Mouse (Mus musculus) layer of hippocampus, postnatal 14 days (tissue): Measurements from ENCODE around the gene Ccdc22. TPM values are rescaled to one million over a fixed set of nuclear protein-coding genes. Genes with fewer than 3 reads are reported as not detected.

Experiments
- DNase-seq, 2 experiments: peaks; one replicate each; pipeline ENCODE4 v3.0.0; 2021 to 2022; ENCODE audit warnings: low spot score in 2 of 2, mixed read lengths in 1 of 2
- long read RNA-seq, 2 experiments: library from polyadenylated mRNA; stranded (forward); transcript quantifications; one replicate each; pipeline ENCODE4 v2.0.0; 2021
- total RNA-seq, 2 experiments: library from RNA; stranded (reverse); gene quantifications; 2 replicates each; pipeline ENCODE4 v1.2.3; 2021

Gene Ccdc22
- 10 to 100 TPM; 22.6 to 24.5 TPM for total RNA-seq
- long read RNA-seq, experiment 1, transcript Ccdc22-201 (17 exons, 2,353 nt) = major isoform, 25 of 25 reads
- long read RNA-seq, experiment 1, partial matches to known transcripts = 0 of 25 reads
- long read RNA-seq, experiment 1, other reads (novel, unspliced or antisense) = 0 of 25 reads
- long read RNA-seq, experiment 2, transcript Ccdc22-201 (17 exons, 2,353 nt) = major isoform, 36 of 41 reads
- long read RNA-seq, experiment 2, partial matches to known transcripts = 1 of 41 reads
- long read RNA-seq, experiment 2, other reads (novel, unspliced or antisense) = 4 of 41 reads

DNA sequence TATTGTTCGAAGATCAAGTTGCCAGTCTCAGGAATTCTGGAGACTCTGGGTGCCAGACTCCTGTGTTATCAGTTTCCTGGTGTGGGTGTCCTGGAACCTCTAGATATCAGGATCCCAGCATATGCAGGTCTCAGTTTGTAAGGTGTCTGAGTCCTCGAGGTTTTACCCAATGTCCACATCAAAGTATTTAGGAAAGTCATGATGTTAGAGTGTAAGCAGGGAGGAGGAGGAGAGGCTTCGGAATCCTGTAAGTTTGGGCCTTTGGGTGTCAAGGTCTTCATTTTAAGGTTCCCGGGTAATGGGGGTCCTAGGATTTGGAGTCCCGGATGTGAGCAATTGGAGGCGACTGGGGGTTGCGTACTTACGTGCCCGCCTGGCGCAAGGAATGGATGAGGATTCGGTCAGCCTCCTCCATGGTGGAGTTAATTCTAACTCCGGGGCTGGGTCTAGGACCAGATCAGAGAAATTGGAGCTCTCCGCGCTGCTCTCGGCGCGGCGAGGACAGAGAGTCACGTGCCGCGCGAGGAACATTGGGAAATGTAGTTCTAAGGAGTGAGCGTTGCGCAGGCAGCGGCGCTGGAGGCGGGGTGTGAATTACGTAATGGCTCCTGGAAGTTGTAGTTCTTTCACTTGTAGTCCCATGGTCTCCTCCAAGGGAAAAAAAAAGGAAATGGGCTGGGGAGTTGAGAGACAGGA lies at the start of gene Ccdc22:
Gene Ccdc22, minus strand, starts transcription at position 639 of the 696 bp plus-strand sequence.
- DNase-seq = peak; percentile 73 to 79

GRCm38 (mm10) chrX:7648671-7649304 lies 43.5 kb upstream of the Ccdc22 start:
- peak; percentile 66 to 78 for DNase-seq

- peak; percentile 53 to 67 for DNase-seq
These were observed 40.0 kb upstream of the Ccdc22 start for GRCm38 (mm10) chrX:7645349-7645748.

GRCm38 (mm10) chrX:7640785-7641184 lies 35.5 kb upstream of the Ccdc22 start:
- DNase-seq = no peak

- DNase-seq = peak in 1 of 2 experiments; percentile 44
These were observed 34.4 kb upstream of the Ccdc22 start for GRCm38 (mm10) chrX:7639536-7640325.

DNA sequence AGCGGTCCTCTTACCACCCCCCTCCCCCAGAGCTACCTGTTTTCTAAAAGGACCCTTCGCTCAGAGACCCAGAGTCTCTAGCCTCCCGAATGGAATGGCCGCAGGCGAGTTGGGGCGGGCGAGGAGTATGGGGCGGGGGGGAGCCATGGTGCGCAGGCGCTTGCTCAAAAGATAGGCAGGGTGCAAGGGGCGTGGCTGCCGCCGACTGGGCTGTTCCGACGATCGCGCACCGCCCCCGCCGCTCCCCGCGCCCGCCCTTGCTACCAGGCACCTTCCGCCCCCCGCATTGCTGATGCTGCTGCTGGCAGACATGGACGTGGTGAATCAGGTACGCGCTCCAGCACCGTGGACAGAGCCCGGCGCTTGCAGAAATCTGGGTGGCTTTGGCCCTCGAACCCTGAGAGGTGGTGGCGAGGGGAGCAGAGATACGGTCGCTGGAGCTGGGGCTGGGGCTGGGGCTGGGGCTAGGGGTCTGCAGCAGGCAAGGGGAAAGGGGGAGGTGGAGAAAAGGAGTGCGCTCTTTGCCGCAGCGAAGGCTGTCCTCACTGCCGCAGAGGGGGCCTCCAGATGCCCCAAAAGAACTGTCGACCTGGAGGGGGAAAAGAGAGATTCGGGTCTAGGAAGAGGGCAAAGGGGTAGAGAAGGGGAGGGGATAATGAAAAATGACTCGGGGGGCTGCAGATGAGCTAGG lies 33.2 kb upstream of the Ccdc22 start, which contains the start of gene Syp:
Gene Syp, plus strand, starts transcription at position 71 of the 691 bp plus-strand sequence.
- peak; percentile 81 to 87 for DNase-seq

- DNase-seq = no peak
These were observed 29.8 kb upstream of the Ccdc22 start for GRCm38 (mm10) chrX:7635101-7635500.

DNA sequence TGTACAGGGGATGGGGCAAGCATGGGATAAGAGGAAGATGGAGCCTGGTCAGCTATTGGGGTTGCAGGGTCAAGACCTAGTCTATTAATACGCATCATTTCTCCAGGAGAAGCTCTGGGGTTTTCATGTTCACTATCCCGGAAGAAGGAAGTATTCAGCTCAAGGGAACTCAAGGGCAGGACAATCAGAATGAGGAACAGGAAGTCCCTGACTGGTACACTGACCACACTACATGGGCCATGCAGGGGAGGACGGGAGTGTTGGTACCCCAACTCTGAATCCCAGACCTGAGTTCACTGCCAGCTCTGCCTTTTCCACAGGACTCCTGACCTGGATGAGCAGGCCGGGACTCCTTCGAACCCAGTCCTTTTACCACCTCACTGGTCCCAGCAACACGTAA lies 27.2 kb upstream of the Ccdc22 start:
- DNase-seq = no peak

GRCm38 (mm10) chrX:7617889-7618551 lies 12.7 kb upstream of the Ccdc22 start:
- DNase-seq = no peak

DNA sequence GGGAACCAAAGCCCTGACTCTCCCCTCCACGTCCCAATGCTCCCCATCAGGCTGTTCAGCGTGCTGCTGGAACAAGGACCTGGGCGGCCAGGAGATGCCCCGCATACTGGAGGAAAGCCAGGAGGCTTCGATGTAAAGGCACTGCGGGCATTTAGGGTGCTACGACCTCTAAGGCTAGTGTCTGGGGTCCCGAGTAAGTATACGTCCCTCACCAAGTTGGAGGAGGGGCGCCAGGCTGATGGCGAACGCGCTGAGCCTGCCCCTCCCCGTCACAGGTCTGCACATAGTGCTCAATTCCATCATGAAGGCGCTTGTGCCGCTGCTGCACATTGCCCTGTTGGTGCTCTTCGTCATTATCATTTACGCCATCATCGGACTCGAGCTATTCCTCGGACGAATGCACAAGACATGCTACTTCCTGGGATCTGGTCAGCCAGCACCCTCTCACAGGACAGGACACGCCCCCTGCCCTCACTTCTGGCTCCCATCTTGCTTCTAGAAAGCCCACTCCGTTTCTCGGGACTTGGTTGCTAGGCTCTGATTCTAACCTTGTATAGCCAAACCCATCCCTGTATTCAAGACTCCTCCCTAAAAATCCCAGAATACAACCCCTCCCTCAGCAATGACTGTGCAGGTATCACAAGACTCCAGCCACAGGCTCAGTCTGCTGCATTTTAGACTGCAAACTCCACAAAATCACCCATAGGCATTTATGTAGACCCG lies 5.4 kb upstream of the Ccdc22 start:
- peak in 1 of 2 experiments; percentile 24 for DNase-seq

DNA sequence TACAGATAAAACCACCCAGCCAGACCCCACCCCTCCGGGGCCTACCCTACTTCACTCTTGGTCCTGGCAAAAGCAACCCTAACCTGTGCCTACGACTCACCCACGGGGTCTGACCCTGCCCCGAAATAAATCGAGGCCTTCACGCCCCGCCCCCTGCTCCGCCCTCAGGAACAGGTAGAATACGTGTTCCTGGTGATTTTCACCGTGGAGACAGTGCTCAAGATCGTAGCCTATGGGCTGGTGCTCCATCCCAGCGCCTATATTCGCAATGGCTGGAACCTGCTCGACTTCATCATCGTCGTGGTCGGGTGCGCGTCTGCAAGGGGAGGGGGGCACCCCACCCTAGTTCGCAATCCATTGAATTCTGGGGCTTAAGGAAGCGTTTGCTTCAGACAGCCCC lies 4.7 kb upstream of the Ccdc22 start:
- DNase-seq = peak; percentile 6 to 10

DNA sequence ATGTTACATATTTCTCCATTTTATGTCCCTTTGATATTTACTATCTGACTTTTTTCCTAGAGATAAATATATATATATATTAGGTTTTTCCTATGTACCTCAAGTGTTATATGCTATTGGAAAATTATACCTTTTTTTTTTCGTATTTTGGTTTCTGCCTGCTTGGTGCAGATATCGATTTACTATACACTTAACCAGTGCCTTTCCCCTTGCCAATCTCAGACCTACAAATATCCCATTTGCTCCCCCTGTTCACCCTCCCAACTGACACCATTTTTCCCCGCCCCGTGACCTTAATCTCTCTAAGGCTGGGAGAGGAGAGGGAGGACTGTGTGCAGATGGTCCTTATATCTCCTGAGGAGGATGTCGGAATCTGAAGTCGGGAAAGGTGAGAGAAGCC lies 1.5 kb upstream of the Ccdc22 start, which contains the start of gene Cacna1f:
Gene Cacna1f, plus strand, starts transcription at position 301 of the 400 bp plus-strand sequence.
- no peak for DNase-seq

DNA sequence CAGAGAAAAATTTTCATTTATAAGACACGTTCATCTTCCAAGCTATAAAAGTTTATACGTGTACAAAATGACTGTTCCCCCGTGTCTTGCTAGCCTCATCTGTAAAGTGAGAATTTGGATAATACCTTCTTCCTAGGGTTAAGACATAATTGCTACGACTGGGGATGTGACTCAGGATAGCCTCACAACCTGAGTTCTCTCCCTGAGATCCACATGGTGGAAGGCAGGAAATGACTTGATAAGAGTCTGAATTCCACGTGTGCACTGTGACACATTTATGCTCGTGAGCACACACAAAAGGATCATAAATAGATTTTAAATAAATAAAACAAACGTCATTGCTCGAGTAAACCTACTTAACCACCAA lies 241 bp upstream of the Ccdc22 start:
- no peak for DNase-seq

- no peak for DNase-seq
These were observed 1.3 kb downstream of the Ccdc22 start for GRCm38 (mm10) chrX:7604004-7604403.

- no peak for DNase-seq
These were observed 9.9 kb downstream of the Ccdc22 start for GRCm38 (mm10) chrX:7595371-7595770.

GRCm38 (mm10) chrX:7586356-7586755 lies 19.0 kb downstream of the Ccdc22 start:
- no peak for DNase-seq

DNA sequence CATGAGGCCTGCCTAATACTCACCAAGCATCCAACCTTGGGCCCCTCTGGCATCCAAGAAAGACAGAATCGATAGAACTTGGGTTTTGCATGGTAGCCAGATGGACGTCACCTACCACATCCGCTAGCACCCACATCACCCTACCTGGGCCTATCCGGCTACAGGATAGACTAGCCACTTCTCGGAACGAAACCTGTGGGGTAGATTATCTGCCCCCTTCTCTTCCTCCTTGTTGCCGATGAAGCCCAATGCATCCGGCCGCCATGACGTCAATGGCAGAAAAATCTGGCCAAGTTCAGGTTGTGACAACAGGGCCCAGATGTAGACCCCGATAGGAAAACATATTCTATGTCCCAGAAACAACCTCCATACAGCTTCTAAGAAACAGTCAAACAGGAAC lies 21.4 kb downstream of the Ccdc22 start:
- no peak for DNase-seq

GRCm38 (mm10) chrX:7581151-7581550 lies 24.2 kb downstream of the Ccdc22 start:
- DNase-seq = peak in 1 of 2 experiments; percentile 24

DNA sequence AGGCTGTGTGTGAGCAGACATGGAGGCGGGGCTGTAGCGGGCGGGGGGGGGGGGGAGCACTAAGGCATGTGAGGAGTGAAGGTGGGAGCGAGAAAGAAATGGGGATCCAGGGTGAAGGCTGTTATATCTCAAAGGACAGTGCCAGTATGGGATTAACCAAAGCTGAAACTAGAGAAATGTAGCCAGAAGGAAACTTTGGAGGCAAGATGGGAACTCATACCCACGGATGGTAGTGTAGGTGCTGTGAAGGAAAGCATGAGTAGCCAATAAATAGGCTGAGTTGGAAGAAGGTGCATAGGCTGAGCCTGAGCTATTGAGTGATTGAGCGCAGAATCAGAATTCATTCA lies 30.5 kb downstream of the Ccdc22 start:
- no peak for DNase-seq
